Mouse (Mus musculus) WW6 (cell line): ENCODE data around the gene Slc41a2.
A peak's percentile ranks its signal among the peaks of the same experiment; 100 is the strongest.

ENCODE experiments used
- DNase-seq: peaks from one replicate; pipeline ENCODE4 v3.0.0-alpha.2; 2013; ENCODE audit warnings: low read depth, low spot score

The Slc41a2 gene

GRCm38 (mm10) chr10:83186167-83186566 is 151.5 kb downstream of the Slc41a2 start:
- no peak for DNase-seq

- DNase-seq: no peak
These were observed 152.6 kb downstream of the Slc41a2 start for GRCm38 (mm10) chr10:83185121-83185520.

- DNase-seq: no peak
These were observed 153.1 kb downstream of the Slc41a2 start for GRCm38 (mm10) chr10:83184480-83185069.

GRCm38 (mm10) chr10:83183634-83184479 is 153.8 kb downstream of the Slc41a2 start:
- DNase-seq: no peak

- peak; percentile 40 for DNase-seq
These were observed 155.1 kb downstream of the Slc41a2 start for GRCm38 (mm10) chr10:83182573-83182960.

- no peak for DNase-seq
These were observed 155.7 kb downstream of the Slc41a2 start for GRCm38 (mm10) chr10:83181831-83182572.
